Mouse (Mus musculus) retina, embryonic 14.5 days (tissue): ENCODE measurements at regions not wholly inside any gene's neighbourhood (a gene's known extent, or its start where the extent isn't known, plus 50 kb on each side); places are given as distances from the start of the nearest gene placed in this dataset.

Source experiments
- DNase-seq: peaks from one replicate; pipeline ENCODE4 v3.0.0-alpha.2; 2015; ENCODE audit warnings: low spot score

GRCm38 (mm10) chr2:93135324-93135723 is 52.0 kb upstream of the Trp53i11 start:
- no peak for DNase-seq

GRCm38 (mm10) chr2:93133301-93133971 is 53.9 kb upstream of the Trp53i11 start:
- DNase-seq, result no peak

- no peak for DNase-seq
Observed at GRCm38 (mm10) chr2:93131825-93132623, 55.3 kb upstream of the Trp53i11 start.

GRCm38 (mm10) chr2:93131236-93131635 is 56.1 kb upstream of the Trp53i11 start:
- no peak for DNase-seq

GRCm38 (mm10) chr2:93129176-93129575 is 58.2 kb upstream of the Trp53i11 start:
- no peak for DNase-seq

- peak; percentile 34 for DNase-seq
Observed at GRCm38 (mm10) chr2:93126595-93127165, 60.7 kb upstream of the Trp53i11 start.

- no peak for DNase-seq
Observed at GRCm38 (mm10) chr2:93126112-93126511, 61.2 kb upstream of the Trp53i11 start.

GRCm38 (mm10) chr2:93124866-93125467 is 62.4 kb upstream of the Trp53i11 start:
- DNase-seq, result no peak

- DNase-seq, result no peak
Observed at GRCm38 (mm10) chr2:93123829-93124228, 63.5 kb upstream of the Trp53i11 start.

- no peak for DNase-seq
Observed at GRCm38 (mm10) chr2:93120386-93120785, 67.0 kb upstream of the Trp53i11 start.

GRCm38 (mm10) chr2:93119001-93119400 is 68.3 kb upstream of the Trp53i11 start:
- no peak for DNase-seq

- DNase-seq, result no peak
Observed at GRCm38 (mm10) chr2:93115303-93115702, 69.3 kb upstream of the Prdm11 start.

- no peak for DNase-seq
Observed at GRCm38 (mm10) chr2:93113929-93114328, 68.0 kb upstream of the Prdm11 start.

GRCm38 (mm10) chr2:93112320-93112719 is 66.4 kb upstream of the Prdm11 start:
- DNase-seq, result no peak

- DNase-seq, result no peak
Observed at GRCm38 (mm10) chr2:93110898-93111297, 64.9 kb upstream of the Prdm11 start.

- DNase-seq, result no peak
Observed at GRCm38 (mm10) chr2:93106581-93106980, 60.6 kb upstream of the Prdm11 start.

GRCm38 (mm10) chr2:93101991-93102390 is 56.0 kb upstream of the Prdm11 start:
- DNase-seq, result peak; percentile 61

GRCm38 (mm10) chr2:93099780-93100179 is 53.8 kb upstream of the Prdm11 start:
- DNase-seq, result no peak

GRCm38 (mm10) chr2:93097016-93097415 is 51.0 kb upstream of the Prdm11 start:
- DNase-seq, result no peak

GRCm38 (mm10) chr2:93096078-93096729 is 50.2 kb upstream of the Prdm11 start:
- DNase-seq, result peak; percentile 50
